Mouse (Mus musculus): ENCODE measurements around the gene Cds1.

DNA sequence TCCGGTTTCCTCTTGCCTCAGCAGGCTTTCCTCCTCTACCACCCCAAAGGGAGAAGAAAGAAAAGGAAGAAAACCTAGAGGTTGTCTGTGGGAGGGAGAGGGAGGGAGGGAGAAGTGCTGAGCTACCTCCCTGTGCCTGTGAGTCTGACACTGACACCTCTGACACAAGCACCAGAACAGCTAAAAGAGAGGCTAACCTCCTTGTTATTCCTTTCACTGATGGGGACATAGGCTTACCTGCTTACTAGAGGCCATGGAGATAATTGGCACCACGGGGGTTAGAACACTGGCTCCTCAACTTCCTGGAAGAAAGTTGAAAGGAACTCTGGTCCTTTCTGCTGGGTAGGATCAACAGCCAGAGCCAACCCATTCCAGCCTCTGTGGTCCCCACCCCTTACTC lies 1.4 kb upstream of the Cds1 start:
- no peak for TF ChIP-seq CTCF (IDR thresholded peaks at IDR 0.05; ENCODE audit: low read depth)
- no peak for TF ChIP-seq EP300 (IDR thresholded peaks at IDR 0.05; ENCODE audit: low read depth)

Measured in liver, embryonic 14.5 days (tissue).